Mouse (Mus musculus) adrenal gland, adult 8-10 months (tissue): ENCODE measurements around the gene Ric8b. TPM values are rescaled to one million over a fixed set of nuclear protein-coding genes. Genes with fewer than 3 reads are reported as not detected.

Experiments
- DNase-seq: peaks from one replicate; pipeline ENCODE4 v3.0.0; 2022
- total RNA-seq, 4 experiments: library from RNA; stranded (reverse); gene quantifications; 2 replicates each; pipeline ENCODE4 v1.2.4; 2022

Ric8b gene
- total RNA-seq, 4 experiments from 2014 or later, result 28.9 to 43.8 (median 33.8) TPM

DNA sequence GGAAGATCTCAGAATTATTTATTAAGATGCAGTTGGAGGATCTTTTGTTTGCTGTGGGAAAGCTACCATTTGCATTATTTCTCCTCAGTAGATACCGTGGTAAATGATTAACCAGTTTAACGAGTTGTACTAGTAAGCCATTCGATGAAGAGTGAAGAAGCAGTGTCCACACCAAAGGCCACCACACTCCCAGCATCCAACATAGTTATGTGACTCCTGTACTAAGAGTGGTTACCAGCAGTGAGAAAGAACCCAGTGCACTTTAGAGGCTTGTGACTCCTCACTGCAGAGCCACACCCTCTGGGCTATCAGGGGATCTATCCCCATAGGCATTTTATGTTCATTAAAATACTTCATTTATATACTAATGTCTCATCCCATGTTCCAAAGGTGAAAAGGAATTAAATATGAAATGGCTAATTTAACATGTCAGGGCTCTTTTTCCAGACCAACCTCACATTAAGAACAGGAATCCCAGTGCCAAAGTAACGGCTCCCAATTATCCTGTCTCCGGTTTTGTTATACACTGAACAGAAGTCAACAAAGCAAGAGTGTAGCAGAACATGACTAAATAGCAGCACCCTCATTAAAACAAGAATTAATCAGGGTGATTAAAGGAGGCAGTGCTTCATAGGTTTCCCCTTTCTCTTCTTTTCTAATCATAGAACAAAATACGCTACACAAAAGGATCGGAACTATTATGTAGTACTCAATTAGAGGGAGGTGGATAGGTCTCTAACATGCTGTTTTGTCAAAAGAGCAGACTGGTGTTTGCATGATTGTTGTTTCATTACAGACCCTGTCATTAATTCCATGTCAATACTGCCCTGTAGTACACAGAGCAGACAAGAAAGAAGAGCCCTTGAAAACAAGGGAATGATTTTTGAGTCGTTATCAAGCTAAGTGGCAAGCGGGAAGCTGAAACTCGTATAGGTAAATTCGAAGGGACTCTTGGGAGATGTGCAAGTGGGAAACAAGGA is 90.7 kb downstream of the Ric8b start:
- DNase-seq, result no peak

DNA sequence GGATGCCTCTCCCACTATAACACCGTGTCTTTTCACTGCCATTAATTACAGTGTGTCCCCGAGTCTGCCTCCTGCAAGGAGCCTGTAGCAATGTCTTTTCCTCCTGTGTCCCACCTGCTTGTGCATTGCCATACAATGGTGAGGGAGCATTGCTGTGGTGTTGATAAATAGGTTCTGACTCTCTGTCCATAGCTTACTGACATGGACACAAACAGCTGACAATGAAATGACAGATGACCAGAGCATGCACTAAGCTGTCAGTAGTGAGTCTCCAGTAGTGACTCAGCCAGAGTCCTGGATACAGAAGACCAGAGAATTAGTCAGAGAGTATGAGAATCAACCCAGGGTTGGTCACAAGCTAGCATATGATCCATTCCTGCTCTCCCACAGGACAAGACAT is 93.7 kb downstream of the Ric8b start:
- no peak for DNase-seq

DNA sequence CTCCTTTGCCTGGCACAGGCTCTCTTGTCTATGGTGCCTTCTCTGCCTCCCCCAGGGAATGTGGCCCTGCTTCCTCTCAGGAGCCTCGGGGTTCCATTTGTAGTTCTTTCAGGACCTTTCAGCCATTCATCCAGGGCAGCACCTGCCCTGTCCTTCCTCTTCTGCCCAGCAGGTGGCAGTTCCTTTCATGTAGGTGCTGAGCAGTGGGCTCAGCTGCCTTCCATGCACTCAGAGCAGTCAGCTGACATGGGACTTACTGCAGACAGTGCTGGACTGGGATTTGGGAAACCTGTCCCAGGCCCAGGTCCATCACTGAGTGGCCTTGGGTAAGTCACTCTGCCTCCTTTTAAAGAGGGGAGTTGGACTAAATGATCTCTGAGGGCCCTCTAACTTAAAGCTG is 96.0 kb downstream of the Ric8b start:
- peak; percentile 8 for DNase-seq

DNA sequence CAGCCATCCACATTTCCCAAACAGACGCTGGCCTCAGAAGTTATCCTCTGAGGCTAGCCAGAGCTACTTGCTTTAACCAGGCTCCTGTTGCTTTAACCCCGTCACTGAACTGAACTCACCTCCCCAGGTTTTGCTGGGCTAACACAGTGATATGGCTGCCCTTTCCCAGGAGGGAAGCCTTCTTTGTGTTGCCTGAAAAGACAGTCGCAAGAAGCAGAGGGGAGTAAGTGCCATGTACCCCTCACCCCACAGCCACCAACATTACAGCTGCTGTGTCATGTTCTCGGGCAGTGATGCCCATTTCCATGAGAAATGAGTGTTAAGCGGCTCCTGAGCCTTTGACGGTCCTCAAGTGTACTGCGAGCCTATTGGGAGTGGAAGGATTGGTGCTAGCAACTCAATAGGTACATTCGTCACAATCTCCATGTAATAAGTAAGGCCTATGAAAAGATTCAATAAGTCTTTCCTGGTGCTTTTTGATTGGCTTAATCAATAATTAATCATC is 96.6 kb downstream of the Ric8b start:
- no peak for DNase-seq

DNA sequence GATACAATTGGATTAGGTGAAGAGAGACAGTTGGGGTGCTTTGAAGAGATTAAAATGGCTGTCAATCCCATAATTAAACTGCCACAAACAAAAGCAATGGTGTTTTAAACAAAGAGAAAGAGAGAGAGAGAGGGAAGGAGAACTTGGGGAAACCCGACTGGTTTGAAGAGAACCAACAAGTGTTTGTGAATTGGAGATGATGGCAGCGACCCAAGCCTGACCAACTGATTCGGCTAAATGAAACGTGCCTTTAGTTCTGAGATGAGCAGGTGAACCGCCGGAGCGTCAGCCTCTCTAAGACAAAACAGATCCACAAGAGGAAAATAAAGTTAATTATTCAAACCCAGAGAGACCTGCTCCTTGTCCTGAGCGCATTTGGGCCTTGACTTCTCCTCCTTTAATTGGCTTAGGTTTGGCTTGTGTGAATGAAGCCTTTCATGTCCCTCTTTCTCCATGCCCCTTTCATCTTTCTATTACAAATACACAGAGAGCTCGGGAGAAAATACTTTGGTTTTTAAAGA is 97.1 kb downstream of the Ric8b start:
- no peak for DNase-seq

DNA sequence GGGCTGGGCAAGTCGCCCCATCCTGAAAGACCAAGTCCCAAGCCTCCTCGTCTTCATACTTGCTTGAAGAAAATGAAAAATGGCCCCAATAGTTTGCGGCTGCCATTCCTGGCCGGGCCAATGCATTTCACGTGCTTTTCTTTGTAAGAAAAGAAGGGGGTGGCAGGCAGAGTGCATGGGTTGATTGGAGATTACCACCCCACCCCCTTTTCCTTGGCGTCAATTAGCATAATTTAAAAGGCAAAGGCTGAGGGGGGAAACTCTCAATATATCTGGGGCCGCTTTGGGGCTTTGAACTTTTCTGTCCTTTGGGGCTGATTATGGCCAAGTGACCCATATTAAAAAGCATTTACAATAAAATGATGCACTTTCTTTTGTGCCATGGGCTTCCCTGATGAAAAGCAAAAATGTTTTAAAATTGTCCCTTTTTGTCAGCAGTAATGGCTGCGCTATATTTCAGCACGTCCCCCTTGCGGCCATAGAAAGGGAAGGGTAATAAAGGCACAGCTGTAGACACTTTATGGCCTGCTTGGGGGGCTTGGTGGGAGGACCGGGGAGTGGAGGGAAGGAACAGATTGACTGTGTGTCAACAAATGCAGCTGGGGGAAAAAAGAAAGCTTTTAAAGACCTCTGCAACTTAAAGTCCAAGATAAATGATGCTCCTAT is 105.4 kb downstream of the Ric8b start:
- DNase-seq, result no peak

DNA sequence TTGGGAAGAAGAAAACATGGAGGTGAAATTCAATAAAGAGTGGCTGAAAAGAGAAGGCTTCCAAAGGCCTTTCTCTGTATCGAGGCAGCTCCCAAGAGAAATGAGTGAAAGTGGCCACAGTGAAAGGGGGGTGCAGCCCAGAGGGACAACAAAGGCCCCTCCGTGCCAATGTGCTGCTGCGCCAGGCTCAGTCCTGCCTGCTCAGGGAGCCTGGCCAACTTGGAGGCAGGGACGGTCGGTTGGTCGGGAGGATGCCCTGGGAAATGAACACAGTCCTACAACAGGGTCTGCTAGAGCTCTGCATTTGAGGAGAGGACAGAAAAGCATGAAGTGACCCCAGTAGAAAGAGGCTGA is 105.9 kb downstream of the Ric8b start:
- no peak for DNase-seq

DNA sequence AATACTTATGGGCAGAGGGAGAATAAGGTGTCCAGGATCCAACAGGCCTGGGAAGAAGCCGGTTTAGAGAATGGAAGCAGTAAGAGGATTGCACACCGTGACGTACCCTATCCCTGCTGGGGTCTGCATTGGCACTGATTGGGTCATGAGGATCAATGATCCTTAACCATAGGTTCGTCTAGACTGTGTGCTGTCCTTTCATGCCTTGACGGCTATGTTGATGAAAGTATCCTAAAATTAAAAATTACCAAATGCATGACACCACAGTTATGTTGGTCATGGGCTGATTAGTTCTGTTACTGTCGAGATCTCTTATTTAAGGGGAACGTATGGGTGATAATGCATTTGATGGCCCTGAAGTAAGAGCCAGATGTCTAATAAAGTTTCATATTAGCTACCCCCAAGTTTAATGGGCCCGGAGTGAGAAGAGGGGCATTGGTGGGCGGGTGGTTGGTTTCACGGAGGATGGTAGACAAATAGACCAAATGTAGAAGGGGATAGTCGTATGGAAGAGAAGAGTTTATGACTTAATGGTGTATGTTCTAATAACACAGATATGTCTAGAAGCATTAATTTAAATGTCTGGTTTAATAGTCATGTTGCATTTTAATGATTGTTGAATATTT is 108.5 kb downstream of the Ric8b start:
- DNase-seq, result no peak

DNA sequence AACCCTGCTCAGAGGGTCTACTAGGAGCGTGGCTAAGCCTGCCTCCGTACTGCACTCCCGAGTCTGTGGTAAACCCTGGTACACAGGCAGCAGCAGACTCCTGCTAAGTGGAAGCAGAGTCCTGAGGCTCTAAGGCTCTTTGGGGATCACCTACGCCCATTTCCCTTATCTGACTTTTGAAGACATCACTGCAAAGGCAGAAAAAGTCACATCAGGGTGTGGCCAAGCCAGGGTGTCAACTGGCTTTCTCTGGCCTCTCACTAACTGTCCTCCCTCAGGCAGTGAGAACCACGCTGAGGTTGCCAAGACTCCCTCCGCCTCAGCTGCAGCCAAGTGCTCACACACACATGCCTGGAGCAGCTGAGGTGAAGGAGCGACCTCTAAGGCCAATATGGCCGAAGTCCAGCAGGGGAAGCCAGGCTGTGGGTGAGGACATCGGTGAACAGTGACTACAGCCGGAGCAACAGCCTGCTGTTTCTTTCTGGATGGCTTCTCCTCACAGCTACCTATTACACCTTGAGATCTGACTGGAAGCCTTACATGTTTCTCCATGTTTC is 110.3 kb downstream of the Ric8b start:
- no peak for DNase-seq

DNA sequence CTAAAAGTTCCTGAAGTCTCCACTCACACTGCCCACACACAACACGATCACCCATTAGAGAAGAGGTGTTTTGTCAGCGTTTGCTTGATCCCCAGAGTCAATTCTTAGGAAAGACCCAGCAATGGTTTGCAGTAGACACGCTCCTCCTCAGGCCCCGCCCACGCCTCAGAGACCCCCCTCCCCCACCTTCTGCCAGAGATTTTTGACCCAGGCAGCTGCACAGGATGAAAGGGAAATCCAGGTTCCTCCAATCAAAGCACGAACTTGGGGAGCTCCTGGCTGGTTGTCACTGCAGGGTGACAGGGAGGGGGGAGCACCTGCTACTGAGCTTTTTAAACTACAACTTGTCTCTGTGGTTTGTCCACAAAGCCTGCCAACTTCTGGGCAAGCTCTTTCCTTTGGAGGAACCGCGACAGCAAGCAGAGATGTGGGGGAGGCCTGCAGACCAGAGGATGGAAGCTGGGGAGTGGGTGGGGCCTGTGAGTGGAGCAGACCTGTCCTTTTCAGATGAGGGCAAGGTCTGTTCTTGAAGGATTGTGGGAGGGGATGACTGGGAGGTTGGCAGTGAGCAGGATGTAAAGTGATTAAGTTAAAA is 117.8 kb downstream of the Ric8b start:
- DNase-seq, result no peak

DNA sequence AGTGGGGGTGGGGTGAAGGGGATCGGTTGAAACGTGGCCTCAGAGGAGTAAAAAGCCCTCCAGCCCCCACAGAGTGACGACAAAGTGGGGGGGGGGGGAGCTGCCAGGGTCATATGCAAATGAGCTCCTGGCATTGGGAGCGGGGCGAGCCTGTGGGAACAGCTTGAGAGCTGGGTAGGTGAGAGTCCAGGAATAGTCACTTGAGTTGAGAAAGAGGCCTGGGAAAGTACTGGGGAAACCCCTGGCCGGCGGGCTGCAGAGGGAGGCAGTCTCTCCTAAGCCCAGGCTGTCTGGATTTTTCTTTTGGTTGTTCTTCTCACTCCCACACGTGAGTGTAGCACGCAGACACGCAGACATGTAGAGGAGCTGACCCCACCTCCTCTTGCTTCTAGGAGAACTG is 120.7 kb downstream of the Ric8b start:
- DNase-seq, result no peak

DNA sequence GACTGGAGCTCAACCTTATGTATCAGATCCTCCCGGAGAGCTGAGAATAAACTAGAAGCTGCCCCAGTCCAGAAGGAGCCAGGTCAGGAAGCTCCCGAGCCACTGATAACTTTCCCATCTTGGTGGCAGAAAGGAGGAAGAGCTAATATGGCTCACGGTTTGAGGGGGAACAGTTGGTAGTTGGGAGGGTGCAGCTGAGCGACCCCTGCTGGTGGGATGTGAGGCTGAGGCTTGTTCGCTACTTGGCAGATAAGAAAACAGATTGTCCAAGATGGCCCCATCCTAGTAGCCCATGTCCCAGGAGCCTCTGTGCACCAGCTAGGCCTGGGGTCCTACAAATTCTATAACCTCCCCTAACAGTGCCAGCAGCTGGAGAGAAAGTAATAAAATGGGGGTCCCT is 121.4 kb downstream of the Ric8b start:
- DNase-seq, result no peak

DNA sequence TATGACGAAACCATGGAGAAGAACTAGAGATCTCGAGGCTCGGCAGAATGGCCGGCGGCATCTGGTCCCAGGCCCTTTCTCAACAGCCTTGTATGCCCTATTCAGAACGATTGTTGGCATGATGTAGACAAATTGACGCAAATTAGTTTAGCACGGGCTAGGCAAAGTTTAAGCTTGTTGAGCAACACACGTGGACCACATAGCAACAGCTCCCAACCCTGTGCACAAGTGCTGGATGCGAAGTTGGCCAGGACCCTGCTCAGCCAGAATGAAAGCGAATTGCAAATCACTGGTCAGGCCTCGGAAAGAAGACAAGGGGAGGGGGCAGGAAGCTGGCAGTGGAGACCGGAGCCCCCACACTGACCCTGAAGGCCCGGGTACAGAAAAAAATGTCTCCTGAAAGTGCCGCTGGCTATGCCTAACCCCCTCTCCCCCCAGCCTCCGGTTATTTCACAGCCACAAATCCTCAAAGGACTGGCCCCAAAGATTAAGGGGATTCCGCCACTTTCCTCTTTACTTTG is 126.8 kb downstream of the Ric8b start:
- DNase-seq, result peak; percentile 7

DNA sequence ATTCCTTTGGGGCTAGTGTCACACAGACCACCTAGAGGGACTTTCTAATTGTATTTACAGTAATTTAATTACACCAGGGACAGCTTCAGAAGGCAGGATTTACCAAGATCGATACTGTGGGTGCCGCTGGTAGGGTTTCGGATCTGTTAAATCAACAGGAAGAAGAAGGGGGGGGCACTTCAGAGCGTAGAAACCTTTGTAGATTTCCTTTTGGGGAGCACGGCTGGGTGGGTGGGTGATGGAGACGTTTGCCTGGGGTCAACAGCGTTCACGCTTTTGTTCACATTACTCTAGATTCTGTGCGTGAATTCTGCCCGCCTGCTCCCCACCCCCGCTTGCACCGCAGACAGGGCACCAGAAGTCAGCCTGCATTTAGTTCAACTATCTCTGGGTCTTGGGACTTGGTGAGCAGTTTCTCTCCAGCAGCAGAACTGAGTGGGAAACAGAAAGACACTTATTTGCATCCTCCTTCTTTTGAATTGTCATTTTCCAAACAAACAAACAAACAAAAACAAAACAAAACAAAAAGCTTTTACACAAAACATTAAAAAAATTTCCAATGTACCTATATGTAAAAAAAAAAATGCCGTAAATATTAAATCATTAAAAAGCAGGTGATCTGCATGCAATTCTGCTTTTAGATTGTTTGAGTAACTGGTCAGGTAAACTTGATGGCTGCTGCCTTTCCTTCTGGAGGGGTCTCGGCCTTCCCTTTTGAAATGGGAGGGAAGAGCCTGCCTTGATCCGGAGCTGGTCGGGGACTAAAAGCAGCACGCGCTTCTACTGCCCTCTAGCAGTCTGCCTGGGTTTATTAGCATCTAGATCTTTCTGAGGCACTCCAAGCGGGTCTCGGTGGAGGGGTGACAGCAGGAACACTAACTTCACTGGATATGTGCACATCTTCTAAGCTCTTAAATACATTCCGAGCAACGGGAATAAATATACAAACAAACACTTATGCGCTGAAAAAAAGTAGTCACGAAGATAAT is 127.6 kb downstream of the Ric8b start:
- DNase-seq, result peak; percentile 13

DNA sequence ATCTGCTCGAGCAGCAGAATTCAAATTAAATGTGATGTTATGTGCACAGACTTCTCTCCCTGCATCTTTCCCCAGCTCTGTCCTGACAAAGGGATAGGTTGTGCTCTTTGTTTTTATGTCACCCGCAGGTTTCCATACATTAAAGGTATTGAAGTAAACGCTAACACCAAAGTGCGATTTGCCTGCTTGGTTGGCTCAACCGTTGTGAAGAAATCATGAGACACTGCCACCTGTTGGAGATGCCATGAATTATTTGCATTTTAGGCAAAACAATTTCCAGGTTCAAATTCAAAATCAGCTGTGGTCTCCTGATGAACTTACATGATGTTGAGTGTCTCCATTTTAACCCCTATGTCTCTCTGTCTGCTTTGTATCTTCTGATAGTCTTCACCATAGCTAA is 129.2 kb downstream of the Ric8b start:
- DNase-seq, result no peak

DNA sequence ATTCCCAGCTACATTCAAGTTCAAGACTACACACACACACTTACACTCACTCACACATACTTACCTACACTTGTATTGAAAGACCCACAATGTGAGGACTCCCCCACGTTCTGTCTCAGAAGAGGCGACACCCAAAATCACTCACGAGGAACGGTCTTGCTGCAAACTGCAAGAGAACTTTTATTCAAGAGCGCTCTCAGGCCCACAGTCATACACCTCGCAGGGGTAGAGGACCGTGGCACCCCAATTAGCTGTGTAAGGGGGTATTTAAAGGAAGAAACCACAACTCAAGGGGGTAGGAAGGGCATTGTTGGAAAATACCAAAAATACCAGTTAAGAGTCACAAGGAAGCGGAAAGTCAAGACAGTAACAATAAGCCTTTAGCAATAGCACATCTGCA is 130.6 kb downstream of the Ric8b start:
- DNase-seq, result no peak

DNA sequence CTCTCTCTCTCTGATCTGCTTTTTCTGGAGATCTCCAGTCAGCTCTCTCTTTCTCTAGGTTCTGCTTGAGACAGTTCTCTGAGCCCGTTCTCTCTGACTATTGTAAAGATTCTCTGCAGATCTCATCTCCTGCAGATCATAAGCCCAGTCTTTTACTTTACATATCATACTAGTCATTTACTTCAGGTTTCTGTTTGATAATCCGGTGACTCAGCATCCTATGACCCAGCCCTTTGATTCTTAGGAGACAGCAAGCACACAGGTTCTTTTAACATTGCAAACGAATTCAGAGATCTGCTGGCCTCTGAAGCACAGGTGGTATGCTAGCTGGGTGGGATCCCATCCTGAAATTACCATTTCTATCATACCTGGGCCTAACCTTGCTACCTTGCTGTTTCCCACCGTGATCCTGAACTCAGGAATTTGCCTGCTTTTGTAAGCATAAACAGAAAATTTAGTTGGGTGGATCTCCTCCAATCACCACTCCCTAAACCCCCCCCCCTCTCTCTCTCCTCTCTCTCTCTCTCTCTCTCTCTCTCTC is 133.3 kb downstream of the Ric8b start:
- DNase-seq, result no peak

DNA sequence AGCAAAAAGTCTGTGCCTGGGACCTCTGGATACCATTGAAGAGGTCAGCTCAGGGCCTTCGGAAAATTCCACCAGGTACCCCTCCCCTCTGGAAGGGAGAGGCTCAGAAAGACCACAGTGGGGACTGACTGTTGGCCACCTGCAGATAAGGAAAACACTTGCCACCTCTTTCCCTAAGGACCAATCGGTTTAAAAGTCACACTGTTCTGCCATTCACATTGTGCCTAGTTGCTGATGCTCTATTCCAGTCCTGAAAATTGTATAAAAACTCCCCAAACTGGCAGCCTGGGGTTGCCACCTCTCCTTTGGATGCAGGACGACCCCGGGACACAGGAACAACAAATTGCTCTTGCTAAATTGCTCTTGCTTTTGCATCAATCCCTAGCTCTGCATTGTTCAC is 135.0 kb downstream of the Ric8b start:
- no peak for DNase-seq

DNA sequence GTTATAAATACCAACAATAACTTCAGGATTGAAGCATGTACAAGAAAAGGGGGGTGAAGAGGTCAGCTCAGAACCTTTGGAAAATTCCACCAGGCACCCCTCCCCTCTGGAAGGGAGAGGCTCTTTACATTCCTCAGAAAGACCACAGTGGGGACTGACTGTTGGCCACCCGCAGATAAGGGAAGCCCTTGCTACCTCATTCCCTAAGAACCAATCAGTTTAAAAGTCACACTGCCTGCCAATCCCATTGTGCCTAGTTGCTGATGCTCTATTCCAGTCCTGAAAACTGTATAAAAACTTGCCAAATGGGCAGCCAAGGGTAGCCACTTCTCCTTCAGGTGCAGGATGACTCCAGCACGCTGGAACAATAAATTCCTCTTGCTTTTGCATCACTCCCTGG is 137.5 kb downstream of the Ric8b start:
- no peak for DNase-seq
